Mouse (Mus musculus) hindbrain, embryonic 11.5 days (tissue): ENCODE measurements at regions not wholly inside any gene's neighbourhood (a gene's known extent, or its start where the extent isn't known, plus 50 kb on each side); places are given as distances from the start of the nearest gene placed in this dataset.

Experiments
- ATAC-seq: fragments of 200-750 bp; cut with Nextera tagmentation; 2 replicates; pipeline ENCODE4 v1.8.0; 2017; ENCODE audit warnings: mild to moderate bottlenecking, moderate TSS enrichment, moderate library complexity; ENCODE audit not compliant: low FRiP score
- DNase-seq: peaks from one replicate; pipeline ENCODE4 v3.0.0-alpha.2; 2015; ENCODE audit warnings: low spot score
- H3K27ac ChIP-seq: fragments of 300-500 bp; sonication (generic); 2 replicates; pipeline ENCODE4 v1.5.1; 2014; ENCODE audit warnings: mild to moderate bottlenecking, low read depth, low read length
- H3K27me3 ChIP-seq: fragments of 300-500 bp; sonication (generic); 2 replicates; pipeline ENCODE4 v1.6.1; 2014; ENCODE audit warnings: mild to moderate bottlenecking, low read length, moderate library complexity, mixed read lengths; ENCODE audit not compliant: control insufficient read depth, insufficient read depth
- H3K36me3 ChIP-seq: fragments of 300-500 bp; sonication (generic); 2 replicates; pipeline ENCODE4 v1.6.1; 2014; ENCODE audit warnings: mild to moderate bottlenecking, low read length, moderate library complexity, mixed read lengths; ENCODE audit not compliant: control insufficient read depth, insufficient read depth
- H3K4me1 ChIP-seq: fragments of 300-500 bp; sonication (generic); replicated peaks from 2 replicates; pipeline ENCODE4 v1.6.1; 2014; ENCODE audit warnings: low read length, mixed read lengths; ENCODE audit not compliant: control insufficient read depth, insufficient read depth
- H3K4me2 ChIP-seq: fragments of 300-500 bp; sonication (generic); replicated peaks from 2 replicates; pipeline ENCODE4 v1.6.1; 2014; ENCODE audit warnings: mild to moderate bottlenecking, low read depth, low read length
- H3K4me3 ChIP-seq: fragments of 300-500 bp; sonication (generic); 2 replicates; pipeline ENCODE4 v1.5.1; 2014; ENCODE audit warnings: low read depth, low read length
- H3K9ac ChIP-seq: fragments of 300-500 bp; sonication (generic); 2 replicates; pipeline ENCODE4 v1.6.1; 2014; ENCODE audit warnings: low read depth, low read length
- H3K9me3 ChIP-seq: fragments of 300-500 bp; sonication (generic); 2 replicates; pipeline ENCODE4 v1.6.1; 2016; ENCODE audit warnings: low read length; ENCODE audit not compliant: control insufficient read depth
- WGBS: fragments of 180-500 bp; shearing (Covaris S2); extraction: QIAGEN DNeasy Blood & Tissue Kit; methylation state at CpG from one replicate; pipeline ENCODE4 v1.1.7; 2014; 5-methylcytosine and 5-hydroxymethylcytosine counted together

- no peaks in the 10 kb centered on the region for H3K9me3 ChIP-seq
- no peak for DNase-seq
- no peaks in the 10 kb centered on the region for H3K4me1 ChIP-seq
- H3K4me2 ChIP-seq, result no peak overlapping the region
- ATAC-seq, result no peak
- H3K27me3 ChIP-seq, result no peaks in the 10 kb centered on the region
- no peak overlapping the region for H3K9ac ChIP-seq
- WGBS, result 87% methylated on average over 11 of the region's 11 CpGs
- no peaks in the 10 kb centered on the region for H3K36me3 ChIP-seq
- no peak overlapping the region for H3K27ac ChIP-seq
- no peak overlapping the region for H3K4me3 ChIP-seq
These were observed 132.1 kb upstream of the Auts2 start for GRCm38 (mm10) chr5:132675261-132675660.

GRCm38 (mm10) chr5:132673599-132674305 is 130.6 kb upstream of the Auts2 start:
- Histone ChIP-seq H3K27me3 (no peaks in the 10 kb centered on the region), H3K9ac (no peak overlapping the region), H3K4me1 (no peaks in the 10 kb centered on the region), H3K4me2 (no peak overlapping the region), H3K9me3 (no peaks in the 10 kb centered on the region), H3K27ac (no peak overlapping the region), H3K36me3 (no peaks in the 10 kb centered on the region), H3K4me3 (no peak overlapping the region)
- DNase-seq (peak; percentile 25), ATAC-seq (no peak)
- WGBS, result 31% methylated on average over 6 of the region's 6 CpGs

GRCm38 (mm10) chr5:132671496-132671895 is 128.4 kb upstream of the Auts2 start:
- H3K27ac ChIP-seq, result no peak overlapping the region
- WGBS, result 71% methylated on average over 5 of the region's 5 CpGs
- no peaks in the 10 kb centered on the region for H3K9me3 ChIP-seq
- ATAC-seq, result no peak
- no peak overlapping the region for H3K9ac ChIP-seq
- no peak overlapping the region for H3K4me3 ChIP-seq
- H3K4me2 ChIP-seq, result no peak overlapping the region
- H3K36me3 ChIP-seq, result no peaks in the 10 kb centered on the region
- no peaks in the 10 kb centered on the region for H3K4me1 ChIP-seq
- no peak for DNase-seq
- H3K27me3 ChIP-seq, result no peaks in the 10 kb centered on the region

GRCm38 (mm10) chr5:132667316-132667715 is 124.2 kb upstream of the Auts2 start:
- Histone ChIP-seq H3K36me3 (no peaks in the 10 kb centered on the region), H3K27ac (no peak overlapping the region), H3K4me3 (no peak overlapping the region), H3K9me3 (no peaks in the 10 kb centered on the region), H3K4me2 (no peak overlapping the region), H3K9ac (no peak overlapping the region), H3K4me1 (no peaks in the 10 kb centered on the region), H3K27me3 (no peaks in the 10 kb centered on the region)
- ATAC-seq (no peak), DNase-seq (no peak)
- 58% methylated on average over 4 of the region's 4 CpGs for WGBS

GRCm38 (mm10) chr5:132661266-132661665 is 118.1 kb upstream of the Auts2 start:
- Histone ChIP-seq H3K9me3 (no peaks in the 10 kb centered on the region), H3K36me3 (no peaks in the 10 kb centered on the region), H3K4me2 (no peak overlapping the region), H3K27me3 (no peaks in the 10 kb centered on the region), H3K4me1 (no peaks in the 10 kb centered on the region), H3K27ac (no peak overlapping the region), H3K9ac (no peak overlapping the region), H3K4me3 (no peak overlapping the region)
- WGBS, result 78% methylated on average over 1 of the region's 1 CpGs
- no peak for ATAC-seq
- no peak for DNase-seq

GRCm38 (mm10) chr5:132660036-132660435 is 116.9 kb upstream of the Auts2 start:
- ATAC-seq (no peak), DNase-seq (no peak)
- no peak overlapping the region for H3K4me3 ChIP-seq
- no peak overlapping the region for H3K9ac ChIP-seq
- H3K36me3 ChIP-seq, result no peaks in the 10 kb centered on the region
- H3K9me3 ChIP-seq, result no peaks in the 10 kb centered on the region
- WGBS, result 77% methylated on average over 7 of the region's 7 CpGs
- no peak overlapping the region for H3K4me2 ChIP-seq
- no peaks in the 10 kb centered on the region for H3K27me3 ChIP-seq
- no peak overlapping the region for H3K27ac ChIP-seq
- H3K4me1 ChIP-seq, result no peaks in the 10 kb centered on the region

GRCm38 (mm10) chr5:132654382-132654781 is 111.2 kb upstream of the Auts2 start:
- H3K9me3 ChIP-seq, result no peaks in the 10 kb centered on the region
- no peak for DNase-seq
- H3K9ac ChIP-seq, result no peak overlapping the region
- 0 out of 2 replicates have a peak, but pooled peaks cover 3% of the 10 kb centered on the region for H3K4me1 ChIP-seq
- WGBS, result 87% methylated on average over 7 of the region's 7 CpGs
- H3K27ac ChIP-seq, result no peak overlapping the region
- ATAC-seq, result no peak
- H3K36me3 ChIP-seq, result no peaks in the 10 kb centered on the region
- no peak overlapping the region for H3K4me2 ChIP-seq
- no peaks in the 10 kb centered on the region for H3K27me3 ChIP-seq
- H3K4me3 ChIP-seq, result no peak overlapping the region

GRCm38 (mm10) chr5:132653694-132654300 is 110.7 kb upstream of the Auts2 start:
- peak; percentile 18 for DNase-seq
- Histone ChIP-seq H3K9me3 (no peaks in the 10 kb centered on the region), H3K4me2 (no peak overlapping the region), H3K4me3 (no peak overlapping the region), H3K27ac (no peak overlapping the region), H3K27me3 (no peaks in the 10 kb centered on the region), H3K9ac (no peak overlapping the region), H3K36me3 (no peaks in the 10 kb centered on the region), H3K4me1 (0 out of 2 replicates have a peak, but pooled peaks cover 3% of the 10 kb centered on the region)
- ATAC-seq, result no peak
- 34% methylated on average over 6 of the region's 6 CpGs for WGBS

- Histone ChIP-seq H3K27me3 (no peaks in the 10 kb centered on the region), H3K36me3 (no peaks in the 10 kb centered on the region), H3K9me3 (no peaks in the 10 kb centered on the region), H3K27ac (no peak overlapping the region), H3K9ac (no peak overlapping the region), H3K4me3 (no peak overlapping the region), H3K4me2 (no peak overlapping the region), H3K4me1 (0 out of 2 replicates have a peak, but pooled peaks cover 3% of the 10 kb centered on the region)
- 35% methylated on average over 1 of the region's 1 CpGs for WGBS
- DNase-seq (no peak), ATAC-seq (no peak)
These were observed 109.1 kb upstream of the Auts2 start for GRCm38 (mm10) chr5:132652201-132652600.
